Mouse (Mus musculus): ENCODE measurements around the gene Il22ra2.

DNA sequence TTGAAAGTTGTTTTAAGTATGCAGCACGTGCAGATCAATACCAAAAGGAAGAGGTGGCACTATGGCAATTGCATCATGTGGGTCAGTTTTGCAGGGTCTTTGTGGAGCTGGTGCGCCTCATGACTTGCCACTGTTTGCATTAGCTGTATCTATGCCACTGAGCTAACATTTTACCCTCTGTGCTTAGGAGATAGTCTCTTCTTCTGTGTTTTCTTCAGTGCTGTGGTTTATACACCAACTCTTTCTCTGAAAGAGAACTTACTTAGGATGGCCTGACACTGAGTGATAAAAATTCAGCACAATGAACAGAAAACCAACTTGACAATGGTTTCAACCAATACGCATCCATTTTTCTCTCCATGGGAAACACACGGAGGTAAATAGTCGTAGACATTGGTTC lies 35.9 kb upstream of the Il22ra2 start:
- no peak for TF ChIP-seq CTCF (IDR thresholded peaks at IDR 0.05; ENCODE audit: extremely low read depth, insufficient read depth, insufficient read length, insufficient replicate concordance)
- TF ChIP-seq POLR2A (IDR thresholded peaks at IDR 0.05; ENCODE audit: low read depth, low read length), result no peak

All from spleen, adult 2 months (tissue).